Mouse (Mus musculus): ENCODE data around the gene Srpr. TPM values are rescaled to one million over a fixed set of nuclear protein-coding genes. Genes with fewer than 3 reads are reported as not detected.
A peak's percentile ranks its signal among the peaks of the same experiment; 100 is the strongest.

Gene Srpr
- polyA plus RNA-seq, 1 experiment from 2014 or later: 67.9 TPM

DNA sequence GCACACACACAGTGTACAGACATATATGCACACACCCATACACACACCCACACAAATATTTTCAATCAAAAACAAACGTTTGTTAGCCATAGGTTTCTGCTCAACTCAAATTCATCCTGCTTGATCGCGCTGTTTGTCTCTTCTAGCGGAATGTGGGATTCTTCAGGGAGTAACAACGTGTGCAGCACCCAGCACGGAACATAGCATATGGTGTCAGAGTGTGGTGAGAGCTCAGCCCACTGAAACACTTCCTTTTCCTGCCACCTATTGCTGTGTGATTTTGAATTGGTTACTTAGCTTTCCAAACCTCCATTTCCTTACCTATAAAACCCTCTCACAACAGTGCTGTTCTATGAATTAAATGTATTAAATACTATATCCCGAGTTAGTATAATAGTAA is 29.9 kb upstream of the Srpr start:
- H3K4me2 ChIP-seq: no peak overlapping the region
- no peaks in the 10 kb centered on the region for H3K9me3 ChIP-seq
- 95% methylated on average over 7 of the region's 7 CpGs for WGBS
- ATAC-seq (ENCODE audit: low FRiP score): no peak
- peaks cover 19% of the 10 kb centered on the region for H3K4me1 ChIP-seq (replicated peaks)
- peaks cover 16% of the 10 kb centered on the region for H3K36me3 ChIP-seq
- no peaks in the 10 kb centered on the region for H3K27me3 ChIP-seq
- H3K27ac ChIP-seq: no peak overlapping the region
- H3K4me3 ChIP-seq: no peak overlapping the region
- H3K9ac ChIP-seq: no peak overlapping the region

DNA sequence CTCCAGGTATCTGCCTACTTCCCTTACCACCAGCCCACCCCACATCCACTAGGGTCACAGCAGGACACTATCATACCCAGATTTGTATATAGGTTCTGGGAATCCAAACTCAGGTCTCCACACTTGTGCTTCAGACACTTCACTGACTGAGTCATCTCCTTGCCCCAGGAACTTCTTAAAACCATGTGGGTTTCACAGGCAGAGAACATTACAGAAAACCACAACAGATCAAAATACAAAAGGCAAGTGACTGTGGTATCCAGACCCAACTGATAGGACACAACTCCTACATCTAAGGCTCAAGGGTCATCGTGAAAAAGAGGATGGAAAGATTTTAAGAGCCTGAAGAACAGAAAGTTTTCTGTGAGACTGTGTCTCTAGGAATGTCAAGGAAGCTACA is 26.6 kb upstream of the Srpr start:
- no peak overlapping the region for H3K4me2 ChIP-seq
- H3K9ac ChIP-seq: no peak overlapping the region
- 91% methylated on average over 1 of the region's 1 CpGs for WGBS
- H3K4me1 ChIP-seq (replicated peaks): peaks cover 11% of the 10 kb centered on the region
- ATAC-seq (ENCODE audit: low FRiP score): no peak
- no peaks in the 10 kb centered on the region for H3K27me3 ChIP-seq
- no peak overlapping the region for H3K4me3 ChIP-seq
- peaks cover 16% of the 10 kb centered on the region for H3K36me3 ChIP-seq
- no peaks in the 10 kb centered on the region for H3K9me3 ChIP-seq
- H3K27ac ChIP-seq: no peak overlapping the region

DNA sequence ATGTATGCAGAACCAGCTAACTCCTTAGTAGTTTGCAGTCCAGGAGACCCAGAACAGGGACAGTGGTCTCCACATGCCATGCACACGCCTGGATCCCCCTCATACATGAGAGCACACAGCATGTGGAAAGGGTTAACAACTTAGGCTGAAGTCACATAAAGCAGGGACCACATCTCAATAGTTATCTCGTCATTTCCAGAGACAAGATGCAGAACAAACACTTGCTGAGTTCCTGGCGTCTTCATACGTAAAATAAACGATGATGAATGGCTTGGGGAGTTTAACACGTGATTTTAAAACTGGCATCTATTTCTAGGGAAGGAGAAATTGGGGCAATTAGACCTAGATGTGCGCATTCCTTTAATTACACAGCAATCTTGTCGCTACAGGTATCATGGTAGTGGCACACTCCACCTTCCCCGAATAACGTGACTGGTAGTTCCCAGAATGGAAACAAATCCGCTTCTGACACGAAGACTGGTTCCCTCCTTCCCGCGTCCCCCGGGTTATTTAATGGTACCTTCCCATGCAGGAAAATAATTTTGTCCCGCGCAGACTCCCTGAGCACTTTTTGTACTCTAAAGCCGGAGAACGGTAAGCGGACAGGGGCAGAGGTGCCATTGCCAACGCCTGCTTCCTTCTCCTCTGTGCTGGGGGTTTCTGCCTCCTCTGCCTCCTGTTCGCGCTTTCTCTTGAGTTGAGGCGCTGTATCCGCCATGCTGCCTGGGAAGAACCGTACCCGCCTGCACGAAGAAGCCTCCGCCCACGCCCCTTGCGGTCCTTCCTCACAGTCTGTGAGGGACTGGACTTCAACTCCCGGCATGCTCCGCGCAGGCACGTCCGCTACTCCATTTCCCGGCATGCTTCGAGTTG is 24.5 kb upstream of the Srpr start, which contains the start of gene Dcps:
Dcps (minus strand) TSS at position 811 of the 873 bp plus-strand sequence.
- peak within 1 kb of the TSS; percentile 80 for H3K4me2 ChIP-seq
- peaks cover 6% of the 10 kb centered on the region; the same call in 1 of the 2 replicates for H3K36me3 ChIP-seq
- H3K9ac ChIP-seq: peak within 1 kb of the TSS; percentile 71
- peak within 1 kb of the TSS; percentile 50 for H3K4me3 ChIP-seq
- H3K27ac ChIP-seq: peak within 1 kb of the TSS; percentile 87
- WGBS: under 1% methylated on average over 38 of the region's 38 CpGs
- no peaks in the 10 kb centered on the region for H3K27me3 ChIP-seq
- H3K4me1 ChIP-seq (replicated peaks): peaks cover 11% of the 10 kb centered on the region
- H3K9me3 ChIP-seq: no peaks in the 10 kb centered on the region
- ATAC-seq (ENCODE audit: low FRiP score): peak; percentile 98

DNA sequence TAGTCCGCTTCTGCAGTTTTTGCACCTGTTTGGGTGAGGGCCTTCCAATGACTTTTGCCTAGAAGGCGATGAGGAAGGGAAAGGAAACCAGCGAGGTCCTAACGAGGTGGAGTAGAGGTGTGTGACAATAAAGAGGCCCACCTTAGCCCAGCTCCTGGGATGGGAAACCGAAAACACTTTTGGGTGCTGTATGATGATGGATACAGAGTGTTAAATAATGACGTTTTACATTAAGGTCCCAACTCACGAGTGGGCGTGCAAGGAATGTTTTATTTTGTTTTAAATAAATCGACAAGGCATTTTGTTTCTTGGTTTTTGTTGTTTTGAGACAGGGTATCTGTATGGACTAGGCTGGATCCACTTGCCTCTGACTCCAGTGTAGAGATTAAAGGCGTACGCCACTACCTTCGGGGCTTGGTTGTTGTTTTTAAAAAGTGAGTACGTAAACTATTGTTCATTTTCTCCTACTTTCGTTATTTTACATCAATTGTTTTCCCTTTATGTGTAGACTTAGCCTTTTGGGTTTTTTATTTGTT is 23.8 kb upstream of the Srpr start:
- H3K4me1 ChIP-seq (replicated peaks): peaks cover 11% of the 10 kb centered on the region
- no peaks in the 10 kb centered on the region for H3K9me3 ChIP-seq
- peak overlapping the region; percentile 87; the same call in 1 of the 2 replicates for H3K27ac ChIP-seq
- H3K36me3 ChIP-seq: no peaks in the 10 kb centered on the region
- WGBS: 49% methylated on average over 14 of the region's 14 CpGs
- no peaks in the 10 kb centered on the region for H3K27me3 ChIP-seq
- peak overlapping the region; percentile 71; the same call in 1 of the 2 replicates for H3K9ac ChIP-seq
- H3K4me2 ChIP-seq: peak overlapping the region; percentile 80
- peak overlapping the region; percentile 50 for H3K4me3 ChIP-seq
- peak; percentile 59; the same call in 1 of the 2 replicates for ATAC-seq (ENCODE audit: low FRiP score)

DNA sequence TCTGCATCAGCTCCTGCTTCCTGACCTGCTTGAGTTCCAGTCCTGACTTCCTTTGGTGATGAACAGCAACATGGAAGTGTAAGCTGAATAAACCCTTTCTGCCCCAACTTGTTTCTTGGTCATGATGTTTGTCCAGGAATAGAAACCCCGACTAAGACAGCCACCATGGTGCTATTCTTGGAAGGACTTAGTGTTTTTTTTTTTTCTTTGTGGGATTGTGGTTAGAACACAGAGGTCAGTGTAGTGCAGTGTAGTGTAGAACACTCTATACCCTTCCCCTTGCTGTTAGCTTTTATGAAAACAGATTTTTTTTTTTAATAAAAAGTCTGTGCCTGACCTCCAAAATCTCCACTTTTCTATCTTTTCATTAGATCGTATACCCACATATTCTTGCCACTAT is 17.1 kb upstream of the Srpr start:
- H3K9ac ChIP-seq: no peak overlapping the region
- H3K27ac ChIP-seq: no peak overlapping the region
- peaks cover 8% of the 10 kb centered on the region; the same call in 1 of the 2 replicates for H3K36me3 ChIP-seq
- H3K9me3 ChIP-seq: no peaks in the 10 kb centered on the region
- no peak overlapping the region for H3K4me2 ChIP-seq
- H3K4me3 ChIP-seq: no peak overlapping the region
- no peaks in the 10 kb centered on the region for H3K4me1 ChIP-seq (replicated peaks)
- WGBS: 88% methylated on average over 2 of the region's 2 CpGs
- ATAC-seq (ENCODE audit: low FRiP score): no peak
- no peaks in the 10 kb centered on the region for H3K27me3 ChIP-seq

DNA sequence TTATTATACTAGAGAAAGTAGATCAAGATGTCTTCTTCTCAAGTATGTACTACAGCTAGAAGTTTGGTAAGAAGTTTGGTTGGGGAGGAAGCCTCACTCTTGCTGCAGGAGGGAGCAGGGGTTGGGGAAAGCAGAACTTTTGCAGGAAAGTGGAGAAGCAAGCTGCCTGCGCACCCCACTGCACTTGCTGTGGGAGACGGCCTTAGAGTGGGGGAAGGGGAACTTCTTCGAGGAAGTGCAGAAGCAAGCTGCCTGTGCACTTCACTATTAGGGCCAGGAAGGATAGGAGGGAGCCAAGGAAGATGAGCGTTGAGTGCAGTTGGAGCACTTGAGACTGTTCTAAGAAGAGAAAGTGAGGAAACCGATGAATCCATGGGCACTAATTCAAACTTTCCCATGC is 16.6 kb upstream of the Srpr start:
- Histone ChIP-seq H3K4me3 (no peak overlapping the region), H3K9ac (no peak overlapping the region), H3K27ac (no peak overlapping the region), H3K4me1 (replicated peaks) (no peaks in the 10 kb centered on the region), H3K9me3 (no peaks in the 10 kb centered on the region), H3K4me2 (no peak overlapping the region), H3K27me3 (no peaks in the 10 kb centered on the region), H3K36me3 (peaks cover 9% of the 10 kb centered on the region; the same call in 1 of the 2 replicates)
- no peak for ATAC-seq (ENCODE audit: low FRiP score)
- WGBS: 69% methylated on average over 5 of the region's 5 CpGs

DNA sequence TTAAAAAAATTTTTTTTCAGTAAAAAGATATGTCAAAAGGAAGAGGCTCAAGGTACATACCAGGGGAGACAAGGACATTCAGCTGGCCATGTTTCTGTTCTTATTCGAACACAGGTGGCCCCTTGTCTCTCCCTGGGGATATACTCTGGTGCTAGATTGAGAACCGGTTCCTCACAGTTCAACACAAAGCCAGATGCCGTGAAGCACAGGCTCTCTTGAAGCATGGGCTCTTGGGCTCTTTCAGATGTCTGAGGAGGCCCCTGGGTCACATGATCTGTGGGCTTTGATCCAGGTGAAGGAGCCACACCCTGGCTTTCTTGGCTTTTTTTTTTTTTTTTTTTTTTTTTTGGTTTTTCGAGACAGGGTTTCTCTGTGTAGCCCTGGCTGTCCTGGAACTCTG is 13.5 kb upstream of the Srpr start:
- Histone ChIP-seq H3K4me2 (no peak overlapping the region), H3K4me3 (no peak overlapping the region), H3K4me1 (replicated peaks) (0 out of 2 replicates have a peak, but pooled peaks cover 5% of the 10 kb centered on the region), H3K9ac (no peak overlapping the region), H3K27me3 (no peaks in the 10 kb centered on the region), H3K9me3 (no peaks in the 10 kb centered on the region), H3K27ac (no peak overlapping the region), H3K36me3 (peaks cover 23% of the 10 kb centered on the region; the same call in 1 of the 2 replicates)
- WGBS: 82% methylated on average over 4 of the region's 4 CpGs
- ATAC-seq (ENCODE audit: low FRiP score): no peak

DNA sequence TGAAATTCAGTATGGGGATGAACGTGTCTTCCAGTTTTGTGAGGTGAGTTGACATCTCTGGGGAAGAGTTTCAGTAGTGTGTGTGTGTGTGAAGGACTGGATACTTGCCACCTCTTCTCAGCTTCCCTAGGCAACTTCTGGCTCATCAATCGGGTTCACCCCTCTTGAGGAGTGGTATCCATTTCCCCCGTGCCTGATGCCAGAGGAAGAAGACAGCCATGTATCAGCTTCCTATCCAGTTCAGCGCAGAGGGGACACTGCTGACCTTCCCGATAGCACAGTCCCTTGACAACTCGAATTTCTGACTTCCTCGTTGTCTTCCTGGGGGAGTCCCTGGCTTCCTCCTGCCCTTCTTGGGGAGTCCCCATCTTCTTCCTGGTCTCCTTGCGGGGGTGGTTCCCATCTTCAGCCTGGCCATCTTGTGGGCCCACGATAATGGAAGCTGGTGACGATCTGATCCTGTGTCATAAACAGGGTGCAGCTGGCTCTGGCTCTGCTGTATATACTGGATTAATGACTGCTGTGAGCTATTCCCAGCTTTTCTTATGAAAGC is 12.5 kb upstream of the Srpr start:
- Histone ChIP-seq H3K27ac (no peak overlapping the region), H3K27me3 (no peaks in the 10 kb centered on the region), H3K9me3 (no peaks in the 10 kb centered on the region), H3K9ac (no peak overlapping the region), H3K4me2 (no peak overlapping the region), H3K36me3 (peaks cover 23% of the 10 kb centered on the region; the same call in 1 of the 2 replicates), H3K4me1 (replicated peaks) (0 out of 2 replicates have a peak, but pooled peaks cover 5% of the 10 kb centered on the region), H3K4me3 (no peak overlapping the region)
- WGBS: 89% methylated on average over 10 of the region's 10 CpGs
- ATAC-seq (ENCODE audit: low FRiP score): no peak

DNA sequence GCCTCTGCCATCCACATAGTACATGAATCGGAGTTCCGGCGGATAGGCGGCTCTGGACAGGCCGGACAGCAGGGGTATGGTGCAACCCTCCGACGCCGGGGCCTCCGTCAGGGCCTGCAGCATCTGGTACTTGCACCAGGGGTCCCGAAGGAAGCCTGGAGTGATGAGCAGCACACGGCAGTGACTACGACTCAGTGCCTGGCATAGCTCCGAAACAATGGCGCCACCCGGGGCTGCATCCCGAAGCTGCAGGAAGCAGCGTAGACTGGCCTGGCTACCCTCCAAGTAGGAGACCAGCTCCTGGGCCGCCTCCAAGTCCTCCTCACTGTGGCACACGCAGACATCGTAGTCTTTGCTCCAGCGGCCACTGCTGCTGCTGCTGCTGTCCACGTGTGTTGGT is 11.3 kb upstream of the Srpr start:
- H3K4me2 ChIP-seq: no peak overlapping the region
- ATAC-seq (ENCODE audit: low FRiP score): peak; percentile 55

DNA sequence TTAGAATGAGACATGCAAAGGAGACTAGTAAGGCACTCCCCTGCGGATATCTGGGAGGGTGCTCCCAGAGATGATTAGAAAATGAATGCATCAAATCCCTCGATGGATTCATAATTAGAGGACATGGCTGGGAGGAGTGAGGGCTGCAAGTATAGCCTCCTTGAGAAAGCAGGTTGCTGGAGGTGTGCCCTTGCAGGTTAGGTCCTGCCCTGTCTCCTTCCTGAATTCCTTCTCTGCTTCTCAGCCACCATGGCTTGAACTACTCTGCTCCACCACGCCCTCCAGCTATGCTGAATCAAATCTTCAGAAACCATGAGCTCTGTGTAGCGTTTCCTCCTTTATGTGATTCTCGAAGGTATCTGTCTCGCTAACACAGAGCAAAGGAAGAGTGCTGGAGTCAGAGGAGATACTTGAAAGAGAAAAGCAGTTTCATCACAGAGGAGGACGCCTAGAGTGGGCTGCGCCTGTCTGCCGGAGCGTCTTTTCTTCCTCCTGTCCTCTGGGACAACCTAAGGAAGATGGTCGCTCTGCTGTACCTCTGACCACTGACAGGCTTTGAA is 6.9 kb upstream of the Srpr start:
- peaks cover 15% of the 10 kb centered on the region; the same call in 1 of the 2 replicates for H3K36me3 ChIP-seq
- 0 out of 2 replicates have a peak, but pooled peaks have one; percentile 32 for ATAC-seq (ENCODE audit: low FRiP score)
- H3K4me1 ChIP-seq (replicated peaks): peaks cover 5% of the 10 kb centered on the region; the same call in 1 of the 2 replicates
- H3K27ac ChIP-seq: no peak overlapping the region
- no peaks in the 10 kb centered on the region for H3K27me3 ChIP-seq
- no peak overlapping the region for H3K4me3 ChIP-seq
- 79% methylated on average over 11 of the region's 11 CpGs for WGBS
- no peaks in the 10 kb centered on the region for H3K9me3 ChIP-seq
- no peak overlapping the region for H3K9ac ChIP-seq
- no peak overlapping the region for H3K4me2 ChIP-seq

More for the DNA sequence above, 11.3 kb upstream of the Srpr start:
- WGBS: 69% methylated on average over 22 of the region's 22 CpGs
- H3K27me3 ChIP-seq: no peaks in the 10 kb centered on the region
- H3K9me3 ChIP-seq: no peaks in the 10 kb centered on the region
- 0 out of 2 replicates have a peak overlapping the region, but pooled peaks have one; percentile 4 for H3K27ac ChIP-seq
- no peak overlapping the region for H3K4me3 ChIP-seq
- H3K36me3 ChIP-seq: peaks cover 23% of the 10 kb centered on the region; the same call in 1 of the 2 replicates
- H3K4me1 ChIP-seq (replicated peaks): peaks cover 5% of the 10 kb centered on the region; the same call in 1 of the 2 replicates
- H3K9ac ChIP-seq: no peak overlapping the region

DNA sequence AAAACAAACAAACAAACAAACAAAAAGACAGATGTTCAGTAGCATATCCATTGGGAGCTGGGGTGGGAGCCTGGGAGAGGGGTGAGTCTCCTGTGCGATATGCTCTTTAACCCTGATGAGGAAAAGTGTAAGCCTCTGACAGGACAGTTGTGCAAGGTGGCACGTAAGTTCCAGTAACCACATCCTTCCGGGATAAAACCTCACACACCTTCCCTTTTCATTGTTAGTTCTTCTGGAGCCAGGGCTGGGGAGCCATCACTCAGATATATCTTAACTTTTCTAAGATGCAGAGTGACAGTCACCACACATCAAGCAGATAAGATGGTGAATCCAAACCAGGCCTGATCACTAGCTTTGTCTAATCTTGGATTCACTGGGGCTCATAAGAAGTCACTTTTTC is 5.9 kb upstream of the Srpr start:
- Histone ChIP-seq H3K4me1 (replicated peaks) (peaks cover 1% of the 10 kb centered on the region; the same call in 1 of the 2 replicates), H3K9ac (no peak overlapping the region), H3K4me2 (no peak overlapping the region), H3K27ac (no peak overlapping the region), H3K9me3 (no peaks in the 10 kb centered on the region), H3K4me3 (no peak overlapping the region), H3K27me3 (no peaks in the 10 kb centered on the region), H3K36me3 (peaks cover 8% of the 10 kb centered on the region; the same call in 1 of the 2 replicates)
- no peak for ATAC-seq (ENCODE audit: low FRiP score)
- 95% methylated on average over 3 of the region's 3 CpGs for WGBS

DNA sequence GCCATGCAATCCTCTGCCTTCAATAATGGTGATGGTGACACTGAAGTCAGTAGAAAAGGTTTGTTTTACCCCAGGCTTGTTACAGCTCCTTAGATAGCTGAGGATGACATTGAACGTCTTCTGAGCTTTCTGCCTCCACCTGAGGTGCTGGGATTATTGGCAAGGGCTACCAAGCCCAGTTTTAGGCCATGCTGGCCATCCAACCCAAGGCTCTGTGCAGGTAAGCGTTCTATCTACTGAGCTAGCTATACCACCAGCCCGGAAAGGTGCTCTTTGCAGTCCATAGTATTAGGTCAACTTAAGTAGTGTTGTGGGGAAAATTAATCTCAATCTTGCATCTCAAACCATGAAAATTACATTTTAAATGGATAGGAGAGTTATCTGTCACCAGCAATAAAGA is 2.4 kb upstream of the Srpr start:
- H3K36me3 ChIP-seq: no peaks in the 10 kb centered on the region
- peaks cover 22% of the 10 kb centered on the region for H3K4me1 ChIP-seq (replicated peaks)
- WGBS: 92% methylated on average over 3 of the region's 3 CpGs
- no peak for ATAC-seq (ENCODE audit: low FRiP score)
- no peaks in the 10 kb centered on the region for H3K9me3 ChIP-seq
- no peaks in the 10 kb centered on the region for H3K27me3 ChIP-seq
- no peak overlapping the region for H3K4me2 ChIP-seq
- no peak overlapping the region for H3K4me3 ChIP-seq
- H3K9ac ChIP-seq: no peak overlapping the region
- H3K27ac ChIP-seq: no peak overlapping the region

All from hindbrain, embryonic 13.5 days (tissue).